Mouse (Mus musculus) WW6 (cell line): ENCODE measurements around the gene Ints13.

Experiments used
- DNase-seq: peaks from one replicate; pipeline ENCODE4 v3.0.0-alpha.2; 2013; ENCODE audit warnings: low read depth, low spot score

Ints13 gene

DNA sequence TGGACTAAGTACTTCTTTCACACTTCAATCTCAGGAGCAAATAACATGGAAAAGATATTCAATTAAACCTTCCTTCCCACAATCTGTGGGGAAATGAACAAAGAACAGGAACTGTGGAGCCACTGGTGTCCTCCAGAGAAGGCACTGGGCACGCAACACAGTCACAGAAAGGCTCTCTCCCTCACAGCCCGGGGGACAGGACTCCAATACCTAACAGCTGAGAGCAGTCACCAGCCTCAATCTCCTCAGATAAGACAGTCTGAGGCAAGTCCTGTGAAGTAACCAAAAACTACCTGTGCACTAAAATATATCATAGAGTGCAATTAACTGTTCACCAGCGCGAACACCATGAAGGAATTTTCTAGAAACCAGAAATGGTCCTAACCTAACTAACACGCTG lies 76.9 kb downstream of the Ints13 start:
- DNase-seq: no peak

DNA sequence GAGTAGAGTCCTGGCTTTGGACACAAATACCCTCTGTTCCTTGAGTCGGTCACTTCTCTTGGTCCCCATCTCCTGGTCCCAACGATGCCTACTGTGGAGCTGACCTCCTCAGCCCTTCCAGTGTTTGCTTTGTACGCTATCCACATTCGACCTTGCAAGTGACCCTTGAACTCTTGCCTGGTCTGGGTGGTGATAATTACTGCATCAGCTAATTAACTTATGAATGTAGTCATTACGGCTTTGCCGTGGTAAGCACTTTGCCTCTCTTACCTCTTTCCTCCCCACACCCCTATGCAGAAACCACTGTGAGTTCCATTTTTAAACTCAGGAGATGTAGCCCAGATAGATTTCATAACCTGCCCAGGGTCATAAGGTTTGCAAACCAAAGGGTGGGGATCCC lies 77.4 kb downstream of the Ints13 start:
- DNase-seq: no peak
